Mouse (Mus musculus) hindlimb bud, embryonic 11.5 days (tissue): ENCODE results near the gene Naa10.

ENCODE experiments used
- DNase-seq: peaks from one replicate; pipeline ENCODE4 v3.0.0-alpha.2; 2012; ENCODE audit warnings: low read depth, low spot score; ENCODE audit errors: extremely low spot score

Gene Naa10

DNA sequence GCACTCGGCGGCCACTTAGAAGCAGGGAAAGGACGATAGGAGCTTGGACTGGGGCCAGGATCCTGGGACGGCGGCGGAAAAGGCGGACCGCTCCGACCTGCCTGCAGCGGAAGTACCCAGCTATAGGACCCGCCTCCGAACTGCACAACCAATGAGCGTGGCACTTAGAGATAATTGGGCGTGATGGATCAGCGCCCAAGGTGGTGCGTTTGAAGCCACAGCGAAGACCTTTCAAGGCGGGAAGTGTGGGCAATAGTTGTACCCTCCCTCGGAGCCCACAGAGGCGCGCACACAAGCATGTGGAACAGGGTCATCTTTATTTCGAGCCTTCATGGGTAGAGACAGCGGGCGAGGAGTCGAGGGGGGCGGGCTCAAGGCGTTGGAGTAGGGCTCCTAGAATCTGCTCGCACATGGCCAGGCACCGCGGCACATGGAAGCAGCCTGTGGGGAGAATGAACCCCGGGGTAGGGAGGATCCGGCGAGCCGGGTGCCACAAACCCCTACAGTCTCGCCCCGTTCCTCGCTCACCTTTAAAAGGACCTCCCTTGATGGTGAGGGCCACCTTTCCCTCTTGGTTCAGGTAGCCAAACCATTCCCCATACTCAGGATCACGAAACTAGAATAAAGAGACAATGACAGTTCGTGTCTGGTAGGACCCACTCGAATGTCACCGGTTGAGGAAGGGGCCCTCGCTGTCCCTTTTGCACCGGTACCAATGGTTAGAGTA, at the start of gene Naa10, which contains the start of gene Arhgap4:
Gene Naa10 (minus strand): TSS at position 122 of the 727 bp plus-strand sequence.
Gene Arhgap4 (minus strand): TSS at position 48 of the 727 bp plus-strand sequence.
- peak; percentile 26 for DNase-seq

DNA sequence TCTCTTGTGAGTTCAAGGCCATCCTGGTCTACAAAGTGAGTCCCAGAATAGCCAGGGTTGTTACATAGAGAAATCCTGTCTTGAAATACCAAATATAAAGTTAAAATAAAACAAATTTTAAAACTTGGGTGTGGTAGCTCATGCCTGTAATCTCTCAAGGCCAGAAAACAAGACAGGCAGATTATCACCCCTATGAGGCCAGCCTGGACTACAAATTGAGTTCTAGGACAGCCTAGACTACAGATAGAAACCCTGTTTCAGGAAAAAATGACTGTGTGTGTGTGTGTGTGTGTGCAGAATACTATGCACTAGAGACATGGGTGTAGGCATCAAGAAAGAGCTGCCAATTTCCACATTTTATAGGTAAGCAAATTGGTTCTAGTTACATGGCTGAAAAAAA, 49.0 kb upstream of the Naa10 start:
- no peak for DNase-seq

DNA sequence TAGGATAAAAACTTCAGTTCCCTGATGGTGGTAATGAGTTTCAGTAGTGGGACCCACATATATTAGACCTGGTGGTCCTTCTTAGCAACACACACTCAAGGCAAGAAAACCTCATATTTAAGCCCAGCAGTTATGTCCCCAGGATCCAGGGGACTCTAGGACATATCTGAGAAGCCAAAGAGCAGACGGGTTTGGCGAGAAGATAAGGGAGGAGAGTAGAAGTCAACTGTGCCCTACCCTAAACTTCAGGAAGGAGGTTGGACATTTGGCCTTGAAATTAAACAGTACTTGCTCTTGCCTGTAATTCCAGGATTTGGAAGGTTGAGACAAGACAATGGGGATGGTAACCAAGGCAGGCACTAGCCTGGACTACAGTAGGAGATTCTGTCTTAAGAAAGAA, 48.0 kb upstream of the Naa10 start:
- DNase-seq, result no peak

DNA sequence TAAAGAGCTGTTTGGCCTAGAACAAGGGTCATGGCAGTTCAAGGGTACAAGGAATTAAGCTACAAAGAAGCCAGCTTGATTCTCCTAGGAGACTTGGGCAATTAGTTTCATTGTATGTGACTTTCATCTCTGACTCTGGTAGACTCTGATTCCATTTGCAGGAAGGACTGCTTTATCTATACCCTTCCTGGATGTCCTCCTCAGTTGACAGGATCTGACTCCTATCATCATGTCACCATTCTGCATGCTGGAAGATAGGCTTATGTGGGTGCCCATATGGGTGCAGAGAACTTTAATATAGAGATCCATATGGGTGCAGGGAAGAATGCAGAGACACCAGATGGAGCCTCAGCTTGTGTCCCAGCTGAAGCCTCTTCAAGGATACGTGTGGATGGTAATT, 47.4 kb upstream of the Naa10 start:
- no peak for DNase-seq

DNA sequence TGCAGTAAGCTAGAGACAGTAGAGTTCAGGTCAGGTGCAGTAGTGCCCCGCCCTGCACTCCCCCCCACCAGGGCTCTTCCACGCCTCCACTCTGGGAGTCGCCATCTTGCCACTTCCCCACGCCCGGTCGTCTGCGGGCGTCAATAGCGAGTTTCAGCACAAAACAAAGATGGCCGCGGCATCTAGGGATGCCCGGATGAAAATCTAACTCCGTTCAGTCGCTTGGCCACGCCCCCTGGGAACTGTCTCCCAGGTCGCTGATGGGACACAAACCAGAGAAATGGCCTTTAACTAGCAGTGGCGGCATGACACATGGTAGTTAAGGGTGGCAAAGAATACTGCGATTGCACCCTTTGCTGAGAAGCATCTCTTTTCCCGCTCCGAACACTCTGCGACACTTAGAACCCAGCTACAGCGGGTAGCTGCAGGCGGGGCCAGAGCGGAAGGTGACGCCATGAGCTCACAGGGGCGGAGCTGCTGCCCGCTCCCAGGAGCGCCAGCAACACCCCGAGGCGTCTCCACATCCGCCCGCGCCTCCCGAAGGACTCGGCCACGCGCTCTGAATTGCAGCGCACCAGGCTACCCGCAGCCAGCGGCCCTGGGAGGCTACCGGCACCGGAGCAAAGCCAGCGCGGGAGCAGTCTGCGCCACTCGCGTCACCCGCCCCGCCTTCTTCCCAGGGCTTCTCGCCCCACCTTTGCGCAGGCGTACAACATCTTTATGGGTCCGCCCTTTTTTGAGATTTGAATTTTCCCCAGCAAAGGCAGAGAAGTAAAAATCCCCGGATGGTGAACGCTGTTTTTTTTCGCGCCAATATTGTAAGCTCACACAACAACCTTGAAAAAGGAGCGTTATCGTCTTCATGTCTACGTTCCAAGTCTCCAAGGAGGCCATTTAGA, 45.7 kb upstream of the Naa10 start:
- peak; percentile 70 for DNase-seq

DNA sequence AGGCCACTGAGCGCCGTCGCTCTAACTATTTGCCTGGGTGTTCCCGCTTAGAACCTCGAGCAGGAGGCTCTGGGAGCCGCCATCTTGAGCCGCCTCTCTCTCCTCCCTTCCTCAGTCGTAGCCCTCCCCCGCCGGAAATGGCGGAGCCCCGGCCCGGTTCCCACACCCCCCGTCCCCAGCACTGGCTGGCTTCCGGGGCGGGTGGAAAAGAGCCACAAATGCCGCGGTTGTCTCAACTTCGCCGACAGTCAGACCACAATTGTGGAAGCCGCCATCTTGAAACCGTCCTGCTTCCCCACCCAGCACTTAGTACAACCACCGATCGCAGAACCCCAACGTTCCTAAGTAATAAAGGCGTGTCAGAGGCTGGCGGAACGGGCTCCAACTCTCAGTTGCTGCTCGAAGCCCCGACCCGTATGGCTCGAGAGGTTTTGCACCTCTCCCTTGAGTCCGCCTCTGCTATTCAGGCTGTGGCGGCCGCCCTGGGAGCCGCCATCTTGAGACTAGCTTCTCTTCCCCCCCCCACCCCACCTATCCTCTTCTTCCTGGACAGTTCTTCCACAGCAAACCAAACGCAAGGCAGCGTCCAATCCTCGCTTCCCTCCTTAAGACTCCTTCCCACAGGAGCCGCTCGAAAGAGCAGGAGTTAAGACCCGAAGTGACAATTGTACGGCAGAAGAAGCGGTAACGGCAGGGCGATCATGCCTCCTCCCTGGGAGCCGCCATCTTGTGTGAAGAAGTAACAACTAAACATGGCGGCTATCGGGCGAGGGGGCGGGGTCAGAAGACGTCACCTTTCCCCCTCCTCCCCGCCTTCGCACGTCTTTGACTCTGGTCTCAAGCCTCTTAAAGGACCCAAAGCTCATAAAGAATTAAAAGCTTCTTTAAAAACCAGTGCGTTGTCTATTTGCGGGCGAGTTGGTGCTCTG, 44.8 kb upstream of the Naa10 start, which contains the start of gene Hcfc1:
Gene Hcfc1 (minus strand): TSS at position 110 of the 929 bp plus-strand sequence.
- DNase-seq, result peak; percentile 52

DNA sequence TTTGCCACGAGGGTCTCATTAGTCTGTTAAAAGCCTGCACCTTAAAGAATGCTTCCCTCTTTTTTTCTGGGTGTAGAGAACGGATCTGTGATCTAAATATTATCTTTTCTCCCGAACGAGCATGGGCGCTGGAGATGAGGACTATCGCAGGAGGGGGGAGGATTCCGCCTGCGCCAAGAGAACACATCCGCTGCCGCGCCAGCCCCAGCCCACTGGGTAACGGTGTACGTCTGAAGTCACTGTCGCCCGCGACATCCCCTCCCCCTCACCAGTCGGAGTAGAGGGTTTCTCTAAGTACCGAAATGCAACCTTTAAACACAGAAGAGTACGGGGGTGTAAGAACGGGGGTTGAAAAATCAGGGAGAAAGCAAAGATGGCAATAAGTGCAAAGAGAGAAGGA, 43.6 kb upstream of the Naa10 start:
- no peak for DNase-seq

DNA sequence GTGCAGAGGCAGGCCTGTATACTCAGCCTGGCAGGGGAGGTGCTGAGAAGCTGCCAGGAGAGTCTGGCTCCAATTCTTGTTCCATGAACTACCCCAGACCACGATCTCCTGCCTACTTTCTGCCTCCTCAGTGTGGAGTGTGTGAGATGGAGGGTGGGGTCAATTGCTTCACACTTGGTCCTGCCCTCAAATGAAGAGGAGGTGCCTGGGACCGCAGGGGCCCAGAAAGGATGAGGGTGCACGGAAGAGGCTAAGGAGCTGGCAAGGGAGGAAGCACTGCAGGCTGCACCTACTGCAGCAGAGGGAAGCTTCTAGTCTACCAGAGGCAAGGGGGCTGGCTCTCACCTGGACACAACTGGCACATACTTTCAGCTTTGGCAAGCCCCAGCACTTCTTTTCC, 42.6 kb upstream of the Naa10 start:
- DNase-seq, result no peak

DNA sequence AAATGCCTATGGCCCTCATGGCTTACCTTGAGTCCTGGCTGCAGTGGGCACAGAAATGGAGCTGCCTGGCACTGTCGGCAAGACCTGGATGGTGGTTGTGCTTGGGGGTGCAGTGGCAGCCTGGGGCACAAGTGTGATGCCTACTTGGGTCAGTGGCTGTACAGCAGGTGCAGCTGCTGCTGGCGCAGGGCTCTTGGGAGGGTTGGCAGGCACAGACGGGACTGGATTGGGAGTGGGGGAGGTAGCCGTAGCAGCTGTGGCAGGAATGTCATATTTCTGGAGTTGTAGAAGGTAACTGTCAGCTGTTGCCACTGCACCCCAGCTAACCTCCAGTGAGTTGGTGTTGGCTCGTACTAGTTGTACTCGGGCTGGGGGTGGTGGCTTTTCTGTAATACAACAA, 33.2 kb upstream of the Naa10 start:
- DNase-seq, result no peak

DNA sequence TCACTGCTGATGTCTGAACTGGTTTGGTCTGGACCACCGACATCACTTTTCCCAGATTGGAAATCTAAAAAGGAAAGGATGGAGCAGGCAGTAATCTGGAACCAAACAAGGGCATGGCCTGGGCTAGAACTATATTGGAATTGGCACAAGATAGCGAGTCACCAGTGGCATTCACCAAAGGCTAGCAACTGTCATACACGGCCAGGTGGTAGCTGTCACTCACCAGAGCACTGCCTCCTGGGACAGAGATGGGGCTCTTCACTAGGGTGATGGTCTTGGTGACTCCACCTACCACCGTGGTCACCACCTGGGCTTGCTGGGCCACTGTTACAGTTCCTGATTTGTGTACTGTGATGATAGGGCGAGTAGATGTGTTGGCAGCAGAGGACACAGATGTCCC, 30.9 kb upstream of the Naa10 start:
- no peak for DNase-seq

DNA sequence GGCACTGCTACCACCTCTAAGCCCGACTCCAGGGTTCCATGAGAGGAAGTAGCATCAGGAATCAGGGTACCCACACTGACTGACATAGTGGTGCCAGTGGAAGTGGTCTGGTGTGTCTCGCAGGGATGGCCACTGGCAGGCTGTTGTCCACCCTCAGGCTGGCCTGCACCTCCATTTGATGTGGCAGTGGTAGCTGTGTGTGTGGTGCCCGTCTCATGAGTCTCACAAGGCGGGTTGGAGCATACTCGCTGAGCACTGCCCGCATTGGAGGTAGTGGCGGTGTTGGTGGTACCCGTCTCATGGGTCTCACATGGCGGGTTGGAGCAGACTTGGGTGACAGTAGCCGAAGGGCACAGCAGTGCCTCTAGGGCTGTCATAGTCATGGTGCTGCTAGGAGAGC, 27.6 kb upstream of the Naa10 start:
- DNase-seq, result no peak

DNA sequence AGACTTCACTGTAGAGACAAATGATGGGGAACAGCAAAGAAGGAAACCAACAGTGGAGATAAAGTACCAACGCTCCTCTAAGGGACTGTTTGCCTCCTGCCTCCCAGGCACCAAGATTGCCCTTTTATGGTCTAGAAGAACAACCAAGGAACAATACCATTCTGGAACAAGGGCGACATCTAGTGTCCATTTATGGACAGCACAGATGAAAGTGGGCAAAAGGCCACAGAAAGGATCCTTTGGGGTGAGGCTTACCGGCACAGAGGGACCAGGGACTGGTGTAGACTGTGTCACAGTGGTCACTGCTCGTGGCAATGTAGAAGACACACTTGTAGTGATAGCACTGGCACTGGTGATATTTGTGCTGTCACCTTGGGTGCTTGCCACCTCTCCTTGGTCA, 26.9 kb upstream of the Naa10 start:
- peak; percentile 39 for DNase-seq

DNA sequence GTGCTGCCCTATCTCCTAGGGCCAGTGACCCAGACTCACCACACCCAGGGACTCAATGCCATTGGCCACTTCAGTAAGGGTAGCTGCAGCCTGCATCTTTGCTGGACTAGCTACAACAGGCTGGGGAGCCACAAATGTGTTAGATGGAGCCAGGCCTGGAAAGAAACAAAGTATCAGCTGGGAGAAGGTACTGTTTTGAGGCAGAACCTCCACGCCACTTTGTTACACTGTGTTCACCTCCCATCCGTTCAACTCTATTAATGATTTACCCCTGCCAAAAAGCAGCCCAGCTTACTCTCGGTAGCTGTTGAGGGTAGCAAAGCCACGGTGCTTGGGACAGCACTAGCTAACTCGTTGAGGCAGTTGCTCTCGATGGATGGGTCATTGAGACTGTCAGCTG, 25.2 kb upstream of the Naa10 start:
- DNase-seq, result no peak

DNA sequence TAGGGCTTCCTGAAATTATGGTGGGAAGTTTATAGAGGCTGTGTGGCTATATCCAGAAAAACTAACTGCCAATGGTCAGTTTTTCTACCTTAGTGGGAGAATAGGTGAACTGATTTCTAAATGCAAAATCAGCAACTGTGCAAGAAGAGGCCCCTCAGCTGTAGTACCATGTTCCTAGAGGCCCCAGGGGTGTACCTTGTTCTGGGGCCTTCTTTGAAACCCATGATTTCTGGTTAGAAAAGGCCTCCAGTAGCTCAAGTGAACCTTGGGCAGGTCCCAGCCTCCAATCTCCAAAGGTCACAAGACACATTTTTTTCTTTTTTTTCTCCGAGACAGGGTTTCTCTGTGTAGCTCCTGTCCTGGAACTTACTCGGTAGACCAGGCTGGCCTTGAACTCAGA, 20.6 kb upstream of the Naa10 start:
- DNase-seq, result no peak

DNA sequence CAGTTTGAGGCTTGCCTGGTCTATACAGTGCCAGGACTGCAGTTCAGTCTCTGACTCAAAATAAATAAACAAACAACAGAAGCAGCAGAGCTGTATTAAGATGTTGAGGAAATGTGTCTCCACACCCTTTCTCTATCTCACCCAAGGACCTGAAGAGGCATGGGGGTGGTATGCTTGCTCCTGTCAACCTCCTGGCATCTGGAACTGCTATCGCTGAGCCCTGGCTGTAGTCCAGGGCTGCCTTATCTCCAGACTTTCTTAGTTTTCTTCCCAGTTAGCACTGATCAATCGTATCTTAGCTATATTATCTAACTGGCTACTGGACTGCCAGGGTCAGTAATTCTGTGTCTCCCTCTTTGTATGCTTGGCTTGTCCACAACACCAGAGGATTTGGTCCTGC, 20.1 kb upstream of the Naa10 start:
- no peak for DNase-seq

DNA sequence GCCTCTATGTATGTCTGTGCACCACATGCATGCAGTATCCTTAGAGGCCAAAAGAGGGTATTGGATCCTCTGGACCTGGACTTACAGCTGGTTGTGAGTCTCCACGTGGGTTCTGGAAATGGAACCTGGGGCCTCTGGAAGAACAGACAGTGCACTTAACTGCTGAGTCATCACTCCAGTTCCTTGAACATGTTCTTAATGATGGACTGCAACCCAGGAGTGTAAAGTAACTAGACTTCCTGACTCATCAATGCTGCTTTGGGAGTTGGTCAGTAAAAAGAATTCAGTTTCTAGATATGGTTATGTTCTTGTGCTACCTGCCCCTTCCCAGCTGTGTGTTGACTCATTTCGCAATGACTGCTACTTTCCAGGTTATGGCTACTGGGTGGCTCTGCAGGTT, 10.1 kb upstream of the Naa10 start:
- DNase-seq, result no peak

DNA sequence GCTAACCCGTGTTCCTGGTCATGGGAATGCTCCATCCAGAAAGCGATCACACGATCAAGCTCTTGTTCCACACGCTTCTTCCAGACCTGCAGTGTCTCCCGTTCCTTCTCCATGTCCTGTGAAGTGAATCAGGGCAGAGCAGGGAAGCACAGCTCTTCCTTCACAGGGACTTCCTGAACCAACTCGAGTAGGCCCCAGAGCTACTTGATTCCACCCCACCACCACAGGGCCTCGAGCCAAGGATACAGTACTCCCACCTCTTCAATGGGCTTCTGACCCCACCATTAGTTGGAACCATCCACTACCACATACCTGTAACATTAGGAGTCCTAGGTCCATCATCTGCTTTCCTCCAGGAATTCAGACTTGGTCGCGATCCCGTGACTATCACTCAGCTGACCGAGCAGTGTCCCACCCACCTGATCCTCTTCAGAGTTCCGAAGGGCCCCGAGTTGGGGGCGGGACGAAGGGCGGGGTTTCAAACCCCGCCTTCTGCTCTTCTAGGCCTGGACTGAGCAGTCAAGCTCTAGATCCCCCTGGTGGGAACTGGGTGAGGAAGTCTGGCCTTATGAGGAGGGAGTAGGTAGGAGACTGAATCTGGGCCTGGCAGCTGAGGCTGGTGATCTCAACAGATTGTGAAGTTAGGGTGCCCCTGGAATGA, 8.8 kb upstream of the Naa10 start, which contains the start of gene Renbp:
Gene Renbp (minus strand): TSS at position 449 of the 661 bp plus-strand sequence.
- no peak for DNase-seq

DNA sequence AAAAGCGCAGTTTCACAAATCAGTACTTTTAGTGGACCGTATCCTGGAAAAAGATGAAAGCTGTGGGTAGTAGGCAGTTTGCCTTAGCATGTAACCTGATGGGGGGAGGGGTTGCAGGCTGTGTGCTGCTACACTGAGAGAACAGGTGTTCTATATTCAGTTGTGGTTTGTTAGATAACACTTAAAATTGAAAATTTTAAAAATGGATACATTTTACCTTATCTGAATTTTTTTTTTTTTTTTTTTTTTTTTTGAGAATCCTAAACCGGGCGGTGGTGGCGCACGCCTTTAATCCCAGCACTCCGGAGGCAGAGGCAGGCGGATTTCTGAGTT, 772 bp upstream of the Naa10 start:
- no peak for DNase-seq

DNA sequence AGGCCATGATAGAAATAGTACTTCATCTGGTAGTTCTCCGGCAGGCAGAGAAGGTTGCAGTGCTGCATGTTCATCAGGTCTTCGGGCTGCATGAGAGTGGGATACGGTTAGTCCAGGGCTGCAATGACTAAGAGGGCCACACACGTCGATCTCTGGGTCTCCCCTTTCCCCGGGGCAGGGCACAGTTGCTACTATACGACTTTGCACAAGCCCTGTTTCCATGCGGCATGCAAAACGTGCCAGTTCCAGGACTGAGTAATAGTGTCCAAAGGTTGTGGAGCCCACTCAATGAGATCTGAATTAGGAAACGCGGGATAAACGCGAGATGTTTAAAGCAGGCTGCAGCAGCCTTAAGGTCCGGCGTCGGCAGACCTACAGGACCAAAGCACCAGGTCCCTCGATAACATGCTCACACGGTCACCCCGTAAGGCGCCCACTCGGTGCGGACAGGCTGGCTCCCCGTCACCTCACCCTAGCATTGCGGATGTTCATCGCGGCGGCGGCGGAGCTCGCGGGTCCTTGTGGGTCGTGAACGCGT, 390 bp downstream of the Naa10 start:
- DNase-seq, result no peak

DNA sequence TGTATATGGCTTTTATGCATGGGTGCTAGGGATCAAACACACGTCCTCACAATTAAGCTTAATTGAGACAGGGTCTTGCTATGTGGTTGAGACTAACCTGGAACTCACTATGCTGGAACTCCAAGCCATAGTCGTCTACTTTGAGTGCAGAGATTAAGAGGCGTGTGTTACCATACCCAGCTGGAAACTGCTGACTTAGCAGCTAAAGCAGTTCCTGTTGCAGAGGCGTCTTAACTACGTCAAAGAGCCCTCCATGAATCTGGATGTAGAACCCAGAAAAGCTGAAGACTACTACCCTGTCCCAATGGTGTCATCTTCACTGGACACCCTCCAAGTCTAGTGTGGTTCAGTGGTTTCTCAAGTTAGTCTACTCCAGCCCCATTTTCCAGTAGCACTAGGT, 3.1 kb downstream of the Naa10 start:
- DNase-seq, result no peak
